Mouse (Mus musculus) liver, embryonic 15.5 days (tissue): ENCODE data around the gene Zfp110. TPM values are rescaled to one million over a fixed set of nuclear protein-coding genes. Genes with fewer than 3 reads are reported as not detected.
"Not testable (repeated sequence)": the region's sequence is repeated elsewhere in the genome, so short reads cannot be mapped to it uniquely, and the experiment has no call there.

Source experiments
- ATAC-seq: fragments of 200-750 bp; cut with Nextera tagmentation; 2 replicates; pipeline ENCODE4 v1.8.0; 2017; ENCODE audit warnings: moderate number of reproducible peaks, mild to moderate bottlenecking, moderate library complexity; ENCODE audit not compliant: insufficient read depth
- H3K27ac ChIP-seq: fragments of 300-500 bp; sonication (generic); replicated peaks from 2 replicates; pipeline ENCODE4 v1.5.1; 2015; ENCODE audit warnings: mild to moderate bottlenecking, inconsistent platforms
- H3K27me3 ChIP-seq: fragments of 300-500 bp; sonication (generic); 2 replicates; pipeline ENCODE4 v1.6.1; 2015; ENCODE audit warnings: mild to moderate bottlenecking, inconsistent platforms
- H3K36me3 ChIP-seq: fragments of 300-500 bp; sonication (generic); replicated peaks from 2 replicates; pipeline ENCODE4 v1.6.1; 2015; ENCODE audit warnings: moderate library complexity, mild to moderate bottlenecking, inconsistent platforms
- H3K4me1 ChIP-seq: fragments of 300-500 bp; sonication (generic); replicated peaks from 2 replicates; pipeline ENCODE4 v1.6.1; 2015; ENCODE audit warnings: inconsistent platforms
- H3K4me2 ChIP-seq: fragments of 300-500 bp; sonication (generic); 2 replicates; pipeline ENCODE4 v1.6.1; 2015; ENCODE audit warnings: moderate library complexity, mild to moderate bottlenecking, inconsistent platforms
- H3K4me3 ChIP-seq: fragments of 300-500 bp; sonication (generic); replicated peaks from 2 replicates; pipeline ENCODE4 v1.5.1; 2015; ENCODE audit warnings: mild to moderate bottlenecking, inconsistent platforms
- H3K9ac ChIP-seq: fragments of 300-500 bp; sonication (generic); 2 replicates; pipeline ENCODE4 v1.6.1; 2015; ENCODE audit warnings: moderate library complexity, mild to moderate bottlenecking, inconsistent platforms
- H3K9me3 ChIP-seq: fragments of 300-500 bp; sonication (generic); replicated peaks from 2 replicates; pipeline ENCODE4 v1.6.1; 2016; ENCODE audit warnings: inconsistent platforms
- WGBS: fragments of 180-500 bp; shearing (Covaris S2); methylation state at CpG from one replicate; pipeline ENCODE4 v1.1.7; 2015; ENCODE audit warnings: mixed read lengths; ENCODE audit not compliant: insufficient replicate concordance; 5-methylcytosine and 5-hydroxymethylcytosine counted together
- polyA plus RNA-seq: library from polyadenylated mRNA; unstranded; fragments of >200 nt; fragmentation: Nextera tagmentation; extraction: Ambion mirVana; gene quantifications from 2 replicates; pipeline ENCODE4 v1.2.1, GENCODE M21; 2015

Gene Zfp110
- polyA plus RNA-seq, 1 experiment from 2014 or later, result 10.8 TPM

DNA sequence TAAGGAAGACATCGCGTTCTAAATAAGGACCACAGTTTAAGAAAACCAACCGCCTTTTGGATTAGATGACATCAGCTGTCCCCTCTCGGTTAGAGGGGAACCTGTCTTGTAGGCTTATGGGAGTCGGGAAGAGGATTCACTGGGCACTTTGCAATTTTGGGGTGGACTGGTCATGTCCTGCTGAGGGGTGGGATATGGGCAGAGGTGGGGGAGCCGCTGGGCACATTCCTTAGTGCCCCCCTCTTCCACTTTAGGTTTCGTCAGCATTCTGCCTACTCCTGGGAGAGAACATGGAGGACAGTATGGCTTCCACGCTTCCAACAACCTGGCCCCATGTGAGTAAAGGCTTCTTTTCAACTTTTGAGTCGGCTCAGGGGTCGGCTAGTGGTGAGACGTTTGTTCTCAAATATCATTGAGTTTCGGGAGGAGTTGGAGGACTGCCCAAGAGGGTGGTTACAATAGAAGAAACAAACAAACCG lies 671 bp downstream of the Zfp110 start:
- peak overlapping the region; percentile 75 for H3K4me3 ChIP-seq
- H3K4me2 ChIP-seq, result peak overlapping the region; percentile 87
- H3K27ac ChIP-seq, result peak overlapping the region; percentile 71
- H3K27me3 ChIP-seq, result no peaks in the 10 kb centered on the region
- H3K4me1 ChIP-seq, result peaks cover 21% of the 10 kb centered on the region
- WGBS, result 28% methylated on average over 13 of the region's 13 CpGs
- H3K9ac ChIP-seq, result peak overlapping the region; percentile 76
- H3K36me3 ChIP-seq, result peaks cover 40% of the 10 kb centered on the region
- H3K9me3 ChIP-seq, result no peaks in the 10 kb centered on the region
- peak; percentile 13; the same call in 1 of the 2 replicates for ATAC-seq

DNA sequence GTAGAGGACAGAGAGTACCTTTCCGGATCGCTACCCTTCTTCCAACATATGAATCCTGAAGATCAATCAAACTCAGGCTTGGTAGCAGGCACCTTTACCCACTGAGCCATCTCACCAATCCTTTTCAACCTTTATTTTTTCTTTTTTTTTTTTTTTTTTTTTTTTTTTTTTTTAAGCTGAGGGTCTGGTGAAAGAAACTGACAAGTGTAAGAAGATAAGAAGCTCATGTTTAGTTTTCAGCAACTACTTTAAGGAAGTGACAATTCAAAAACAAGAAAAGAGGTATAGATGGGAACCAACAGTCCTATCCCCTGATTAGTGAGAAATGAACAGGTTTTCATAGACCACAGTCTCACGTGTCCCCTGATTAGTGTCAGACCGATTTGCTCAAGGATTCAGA lies 1.2 kb downstream of the Zfp110 start:
- Histone ChIP-seq H3K4me3 (peak overlapping the region; percentile 75), H3K36me3 (peaks cover 45% of the 10 kb centered on the region), H3K9me3 (no peaks in the 10 kb centered on the region), H3K4me1 (peaks cover 21% of the 10 kb centered on the region), H3K27ac (no peak overlapping the region), H3K4me2 (peak overlapping the region; percentile 87), H3K9ac (no peak overlapping the region), H3K27me3 (no peaks in the 10 kb centered on the region)
- 73% methylated on average over 4 of the region's 4 CpGs for WGBS
- no peak for ATAC-seq

DNA sequence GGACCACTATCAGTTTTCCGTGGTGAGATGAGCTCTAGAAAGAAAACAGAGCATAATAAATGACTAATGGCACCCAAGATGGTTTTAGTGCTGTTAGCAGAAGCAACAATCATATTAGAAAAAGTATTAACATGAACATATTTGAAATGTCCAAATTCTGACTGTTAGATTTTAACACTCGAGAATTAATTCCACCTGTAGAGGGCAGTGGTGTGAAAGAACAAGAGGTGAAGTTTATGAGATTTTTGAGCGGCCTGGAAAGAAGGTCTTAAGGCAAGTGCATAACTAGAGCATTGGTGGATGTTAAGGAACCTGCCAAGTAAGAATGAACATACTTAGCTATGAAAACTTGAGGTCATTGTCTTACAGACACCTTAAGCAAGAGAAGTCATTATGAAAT lies 39.7 kb downstream of the Zfp110 start:
- Histone ChIP-seq H3K4me3 (no peak overlapping the region), H3K27ac (no peak overlapping the region), H3K9ac (no peak overlapping the region), H3K36me3 (no peaks in the 10 kb centered on the region), H3K4me1 (no peaks in the 10 kb centered on the region), H3K9me3 (no peaks in the 10 kb centered on the region), H3K4me2 (no peak overlapping the region), H3K27me3 (no peaks in the 10 kb centered on the region)
- no peak for ATAC-seq
- 9% methylated on average over 3 of the region's 3 CpGs for WGBS

DNA sequence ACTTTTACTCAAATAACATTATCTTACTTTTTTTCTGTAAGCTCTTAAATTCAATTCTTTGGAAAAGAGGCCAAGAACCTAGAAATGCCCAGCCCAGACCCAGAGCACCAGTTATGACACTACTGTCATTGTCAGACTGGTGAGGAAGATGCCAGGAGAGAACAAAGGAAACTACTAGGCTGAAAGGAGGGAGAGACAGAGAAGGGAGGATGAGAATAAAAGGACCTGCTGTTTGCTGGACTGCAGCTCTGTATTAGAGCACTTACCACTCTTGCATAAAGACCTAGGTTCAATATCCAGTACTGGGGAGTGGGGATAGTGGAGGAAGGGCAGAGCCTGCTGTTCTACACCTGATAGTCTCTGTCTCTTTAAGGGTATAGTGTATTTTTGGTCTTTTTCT lies 45.5 kb downstream of the Zfp110 start:
- ATAC-seq, result no peak
- no peaks in the 10 kb centered on the region for H3K27me3 ChIP-seq
- 0 out of 2 replicates have a peak, but pooled peaks cover 4% of the 10 kb centered on the region for H3K36me3 ChIP-seq
- no peak overlapping the region; the same call in 1 of the 2 replicates for H3K4me2 ChIP-seq
- peaks cover 13% of the 10 kb centered on the region for H3K4me1 ChIP-seq
- no peak overlapping the region for H3K9ac ChIP-seq
- no peak overlapping the region for H3K27ac ChIP-seq
- no peak overlapping the region for H3K4me3 ChIP-seq
- H3K9me3 ChIP-seq, result no peaks in the 10 kb centered on the region

DNA sequence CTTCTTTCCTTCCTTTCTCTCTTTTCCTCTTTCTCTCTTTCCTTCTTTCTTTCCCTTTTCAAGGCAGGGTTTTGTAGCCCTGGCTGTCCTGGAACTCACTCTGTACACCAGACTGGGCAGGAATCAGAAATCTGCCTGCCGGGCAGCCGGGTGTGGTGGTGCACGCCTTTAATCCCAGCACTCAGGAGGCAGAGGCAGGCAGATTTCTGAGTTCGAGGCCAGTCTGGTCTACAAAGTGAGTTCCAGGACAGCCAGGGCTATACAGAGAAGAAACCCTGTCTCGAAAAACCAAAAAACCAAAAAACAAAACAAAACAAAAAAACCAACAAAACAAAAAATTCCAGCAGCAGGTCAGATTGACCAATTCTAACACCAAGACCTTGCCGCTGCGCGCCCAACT lies 45.9 kb downstream of the Zfp110 start:
- H3K9me3 ChIP-seq, H3K27ac ChIP-seq, ATAC-seq, H3K36me3 ChIP-seq, H3K27me3 ChIP-seq, H3K9ac ChIP-seq: not testable (repeated sequence)
- WGBS, result 31% methylated on average over 8 of the region's 8 CpGs
- peak overlapping the region; percentile 86 for H3K4me2 ChIP-seq
- peaks cover 13% of the 10 kb centered on the region for H3K4me1 ChIP-seq
- peak overlapping the region; percentile 73 for H3K4me3 ChIP-seq

DNA sequence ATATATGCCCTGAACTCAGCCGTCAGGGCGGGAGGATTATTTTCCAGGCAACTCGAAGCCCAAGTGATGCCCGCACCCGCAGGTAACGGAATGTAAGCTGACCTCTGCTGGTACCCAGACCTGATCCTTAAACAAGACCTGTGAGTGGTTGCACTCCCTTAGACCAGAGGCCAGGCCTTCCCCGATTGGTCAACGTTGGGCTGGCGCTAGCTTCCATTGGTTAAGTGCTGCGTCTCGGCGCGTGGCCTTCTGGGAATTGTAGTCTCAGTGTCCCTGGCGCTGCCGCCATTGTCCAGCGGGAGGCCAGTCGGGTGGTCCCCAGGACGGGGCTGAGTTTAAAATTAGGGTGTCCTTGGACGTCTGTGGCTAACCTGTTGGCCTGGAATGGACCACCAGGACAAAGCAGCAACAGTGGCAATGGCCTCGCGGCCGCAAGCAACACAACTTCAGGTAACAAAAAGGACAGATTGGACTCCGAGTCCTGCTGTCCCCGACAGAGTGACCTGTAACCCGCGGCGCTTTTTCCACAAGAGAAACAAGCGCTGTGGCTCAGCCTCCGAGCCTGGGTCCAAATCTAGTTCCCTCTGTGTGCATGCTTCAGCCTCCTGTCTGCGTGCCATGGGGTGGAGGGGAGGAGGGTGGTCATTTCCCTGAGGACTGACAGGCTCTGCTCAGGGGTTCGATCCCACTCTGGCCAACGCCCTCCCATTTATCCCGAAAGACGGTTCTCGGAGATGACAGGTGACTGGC lies 46.5 kb downstream of the Zfp110 start, which contains the start of gene Zfp128:
Zfp128 (plus strand) TSS at position 267 of the 750 bp plus-strand sequence.
- ATAC-seq, result peak; percentile 100
- peaks cover 13% of the 10 kb centered on the region for H3K4me1 ChIP-seq
- peak within 1 kb of the TSS; percentile 71 for H3K9ac ChIP-seq
- H3K4me2 ChIP-seq, result peak within 1 kb of the TSS; percentile 86
- H3K27ac ChIP-seq, result peak within 1 kb of the TSS; percentile 38; the same call in 1 of the 2 replicates
- H3K27me3 ChIP-seq, result no peaks in the 10 kb centered on the region
- peak within 1 kb of the TSS; percentile 73 for H3K4me3 ChIP-seq
- WGBS, result under 1% methylated on average over 35 of the region's 35 CpGs
- peaks cover 13% of the 10 kb centered on the region; the same call in 1 of the 2 replicates for H3K36me3 ChIP-seq
- no peaks in the 10 kb centered on the region for H3K9me3 ChIP-seq

DNA sequence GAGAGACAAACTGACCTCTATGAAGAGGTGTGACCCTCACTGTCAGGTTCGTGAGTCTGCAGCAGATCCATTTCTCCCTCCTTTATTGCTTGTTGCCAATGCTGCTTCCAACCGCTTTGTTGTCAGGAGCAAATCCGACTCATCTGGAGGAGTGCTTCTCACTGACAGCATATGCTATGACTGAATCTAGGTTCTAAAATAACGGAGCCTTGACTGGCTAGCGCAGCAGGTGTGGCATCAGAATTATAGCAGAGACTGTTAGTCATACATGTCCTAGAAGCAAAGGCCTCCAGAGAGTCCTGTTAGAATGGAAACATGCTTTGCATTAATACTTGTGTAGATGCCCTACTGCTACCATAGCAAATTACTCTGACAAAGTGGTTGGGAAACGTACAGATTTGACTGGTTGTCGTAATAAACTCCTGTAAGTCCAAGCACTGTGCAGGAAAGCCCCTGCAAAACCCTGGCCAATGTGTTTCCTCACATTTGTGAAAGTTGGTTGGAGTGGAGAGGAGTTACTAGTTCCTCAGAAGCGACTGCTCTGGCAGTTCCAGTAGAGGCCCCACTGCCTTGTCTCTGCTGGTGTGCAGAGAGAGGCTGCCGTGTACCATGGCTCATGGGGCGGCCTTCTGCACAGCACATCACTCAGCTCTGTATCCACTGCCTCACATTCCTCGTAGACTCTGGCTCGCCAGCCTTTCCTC lies 52.2 kb downstream of the Zfp110 start:
- Histone ChIP-seq H3K27me3 (no peaks in the 10 kb centered on the region), H3K4me3 (no peak overlapping the region), H3K4me2 (no peak overlapping the region), H3K9ac (no peak overlapping the region), H3K9me3 (no peaks in the 10 kb centered on the region), H3K27ac (no peak overlapping the region), H3K36me3 (peaks cover 31% of the 10 kb centered on the region), H3K4me1 (peaks cover 4% of the 10 kb centered on the region)
- ATAC-seq, result no peak
- 70% methylated on average over 12 of the region's 12 CpGs for WGBS

DNA sequence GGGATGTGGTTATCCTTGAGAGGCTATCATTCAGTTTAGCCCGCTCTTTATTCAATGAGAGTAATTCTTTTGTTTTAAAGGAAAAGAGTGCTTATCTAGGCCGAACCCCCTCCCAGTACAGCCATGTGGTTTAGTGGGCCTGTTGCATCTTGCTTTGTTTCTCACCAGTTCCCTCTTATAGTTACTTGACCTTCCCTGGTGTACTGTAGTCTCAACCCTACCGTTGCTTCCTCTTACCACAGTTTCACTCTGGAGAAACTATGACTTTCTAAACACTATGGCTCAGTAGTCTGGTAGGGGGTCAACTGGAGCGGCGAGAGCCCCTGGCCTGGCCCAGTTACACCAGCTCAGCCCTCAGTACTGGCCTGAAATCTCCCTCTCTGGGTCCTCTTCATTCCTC lies 53.0 kb downstream of the Zfp110 start:
- Histone ChIP-seq H3K36me3 (peaks cover 31% of the 10 kb centered on the region), H3K27me3 (no peaks in the 10 kb centered on the region), H3K4me1 (no peaks in the 10 kb centered on the region), H3K4me3 (no peak overlapping the region), H3K9me3 (no peaks in the 10 kb centered on the region), H3K27ac (no peak overlapping the region), H3K9ac (no peak overlapping the region), H3K4me2 (no peak overlapping the region)
- 63% methylated on average over 5 of the region's 5 CpGs for WGBS
- no peak for ATAC-seq

DNA sequence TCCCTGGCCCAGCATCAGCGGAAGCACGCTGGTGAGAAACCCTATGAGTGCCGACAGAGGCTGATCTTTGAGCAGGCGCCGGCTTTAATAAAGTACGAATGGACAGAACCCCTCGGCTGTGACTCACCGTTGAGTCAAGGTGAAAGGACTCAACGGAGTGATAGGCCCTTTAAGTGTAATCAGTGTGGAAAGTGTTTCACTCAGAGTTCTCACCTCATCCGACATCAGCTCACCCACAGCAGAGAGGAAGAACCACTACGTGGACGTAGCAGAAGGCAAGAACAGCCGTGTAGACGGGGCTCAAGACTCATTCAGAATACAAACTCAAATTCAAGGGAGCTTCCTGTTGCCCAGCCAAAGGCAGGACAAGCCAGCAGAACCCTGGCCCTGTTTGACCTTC lies 56.4 kb downstream of the Zfp110 start:
- WGBS, result 85% methylated on average over 14 of the region's 14 CpGs

DNA sequence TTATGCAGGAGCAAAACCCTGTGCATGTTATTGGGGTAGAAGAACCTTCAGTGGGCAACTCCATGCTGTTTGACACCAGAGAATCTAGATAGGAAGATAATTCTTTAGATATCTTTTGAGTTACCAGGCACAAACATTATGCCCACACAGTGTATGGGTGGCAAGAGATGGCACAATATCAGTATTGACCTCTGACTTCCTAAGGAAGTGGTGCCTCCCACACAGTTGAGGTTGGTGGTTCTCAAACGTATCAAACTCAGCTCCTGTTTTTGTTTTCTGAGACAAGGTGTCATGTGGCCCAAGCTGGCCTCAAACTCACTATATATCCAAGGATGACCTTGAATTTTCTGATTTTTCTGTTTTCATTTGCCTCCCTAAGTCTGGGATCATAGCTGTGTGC lies 56.8 kb downstream of the Zfp110 start:
- no peaks in the 10 kb centered on the region for H3K9me3 ChIP-seq
- no peaks in the 10 kb centered on the region for H3K27me3 ChIP-seq
- 32% methylated on average over 1 of the region's 1 CpGs for WGBS
- ATAC-seq, result no peak
- no peaks in the 10 kb centered on the region for H3K4me1 ChIP-seq
- H3K27ac ChIP-seq, result no peak overlapping the region
- peaks cover 19% of the 10 kb centered on the region for H3K36me3 ChIP-seq
- H3K4me2 ChIP-seq, result no peak overlapping the region
- H3K4me3 ChIP-seq, result no peak overlapping the region
- no peak overlapping the region for H3K9ac ChIP-seq

More for the DNA sequence above, 56.4 kb downstream of the Zfp110 start:
- no peak for ATAC-seq
- no peaks in the 10 kb centered on the region for H3K9me3 ChIP-seq
- no peaks in the 10 kb centered on the region for H3K4me1 ChIP-seq
- no peak overlapping the region for H3K4me2 ChIP-seq
- H3K9ac ChIP-seq, result no peak overlapping the region
- no peak overlapping the region for H3K27ac ChIP-seq
- peaks cover 20% of the 10 kb centered on the region for H3K36me3 ChIP-seq
- H3K4me3 ChIP-seq, result no peak overlapping the region
- no peaks in the 10 kb centered on the region for H3K27me3 ChIP-seq

DNA sequence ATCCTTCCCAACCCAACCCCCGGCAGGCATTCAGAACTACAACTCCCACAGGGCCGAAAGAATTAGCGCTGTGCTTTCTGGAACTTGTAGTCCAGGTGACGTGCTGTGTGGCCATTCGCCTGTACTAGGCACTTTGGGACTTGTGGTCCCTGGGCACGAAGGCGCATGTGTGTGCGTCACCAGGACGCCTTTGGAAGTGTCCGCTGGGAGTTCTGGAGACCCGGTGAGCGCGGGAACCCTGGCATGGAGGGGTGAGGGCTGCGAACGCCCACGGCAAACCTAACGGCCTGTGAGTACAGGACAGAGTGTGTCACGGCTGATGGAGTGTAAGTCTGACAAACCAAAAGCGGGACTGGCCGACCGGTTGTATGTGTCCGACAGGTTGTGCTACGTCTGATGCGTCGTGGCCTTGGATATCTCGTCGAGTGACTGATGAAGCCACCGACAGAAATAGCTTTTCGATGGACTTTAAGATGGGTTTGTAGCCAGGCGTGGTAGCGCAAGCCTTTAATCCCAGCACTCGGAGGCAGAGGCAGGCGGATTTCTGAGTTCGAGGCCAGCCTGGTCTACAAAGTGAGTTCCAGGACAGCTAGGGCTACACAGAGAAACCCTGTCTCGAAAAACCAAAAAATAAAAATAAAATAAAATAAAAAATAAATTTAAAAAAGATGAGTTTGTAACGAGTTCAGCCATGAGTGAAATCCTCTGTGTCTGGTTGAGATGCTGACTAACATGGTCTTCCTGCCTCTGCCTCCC lies 63.3 kb downstream of the Zfp110 start, which contains the start of gene Zscan22:
Zscan22 (plus strand) TSS at position 161 of the 756 bp plus-strand sequence.
- Histone ChIP-seq H3K36me3 (peaks cover 5% of the 10 kb centered on the region; the same call in 1 of the 2 replicates), H3K27me3 (no peaks in the 10 kb centered on the region), H3K4me1 (peaks cover 19% of the 10 kb centered on the region), H3K27ac (peak within 1 kb of the TSS; percentile 29; the same call in 1 of the 2 replicates), H3K9me3 (no peaks in the 10 kb centered on the region), H3K4me3 (peak within 1 kb of the TSS; percentile 69), H3K9ac (peak within 1 kb of the TSS; percentile 56), H3K4me2 (peak within 1 kb of the TSS; percentile 67)
- WGBS, result 3% methylated on average over 36 of the region's 36 CpGs
- peak; percentile 97 for ATAC-seq
